Comparison of ENCODE assay signal across 8 mouse cellular contexts in genomic region chr9:37543869-37544440, GRCm38 (mm10). TPM values are rescaled to one million over a fixed set of nuclear protein-coding genes. Genes with fewer than 3 reads are reported as not detected.
DNase-seq lines count a peak whose midpoint lies in the region; ATAC-seq and TF ChIP-seq lines count a peak whose summit lies in the region.

No protein-coding gene starts in this region.

- H3K36me3 ChIP-seq in forebrain, embryonic 16.5 days (ENCODE audit: control insufficient read depth, insufficient read depth) = no peaks in the 10 kb centered on the region
- no peaks in the 10 kb centered on the region for H3K36me3 ChIP-seq in limb, embryonic 10.5 days

- no peak overlapping the region for H3K27ac ChIP-seq in forebrain, embryonic 16.5 days (ENCODE audit: low read length)
- H3K27ac ChIP-seq in limb, embryonic 10.5 days = no peak overlapping the region
- no peak overlapping the region for H3K27ac ChIP-seq in olfactory bulb, adult 2 months (ENCODE audit: insufficient read depth, low read depth, low read length)

- H3K4me3 ChIP-seq in lung, adult 2 months (replicated peaks; ENCODE audit: extremely low read depth, low read depth, low read length) = peak overlapping the region; percentile 40
- H3K4me3 ChIP-seq in forebrain, embryonic 16.5 days (replicated peaks; ENCODE audit: low read length) = peak overlapping the region; percentile 30
- H3K4me3 ChIP-seq in limb, embryonic 10.5 days = peak overlapping the region; percentile 47
- peak overlapping the region; percentile 27; the same call in 1 of the 2 replicates for H3K4me3 ChIP-seq in olfactory bulb, adult 2 months (ENCODE audit: insufficient read depth, low read depth, low read length)

- no peak overlapping the region for H3K9ac ChIP-seq in forebrain, embryonic 16.5 days (replicated peaks; ENCODE audit: low read depth, low read length)

- no peak for TF ChIP-seq POLR2A in lung, adult 2 months (IDR thresholded peaks at IDR 0.05; ENCODE audit: borderline replicate concordance, extremely low read depth, low read depth, low read length)
- no peak for TF ChIP-seq POLR2A in olfactory bulb, adult 2 months (IDR thresholded peaks at IDR 0.05; ENCODE audit: insufficient read depth, low read depth, low read length)

- peak overlapping the region; percentile 48 for H3K4me2 ChIP-seq in forebrain, embryonic 16.5 days (ENCODE audit: low read length)

- H3K27me3 ChIP-seq in forebrain, embryonic 16.5 days (replicated peaks; ENCODE audit: control insufficient read depth, insufficient read depth, low read length) = peaks cover 16% of the 10 kb centered on the region; the same call in 1 of the 2 replicates
- H3K27me3 ChIP-seq in limb, embryonic 10.5 days (ENCODE audit: low read depth, poor library complexity, severe bottlenecking) = peaks cover 79% of the 10 kb centered on the region

- no peaks in the 10 kb centered on the region for H3K9me3 ChIP-seq in forebrain, embryonic 16.5 days (ENCODE audit: control insufficient read depth, low read length)
- H3K9me3 ChIP-seq in limb, embryonic 10.5 days (replicated peaks) = no peaks in the 10 kb centered on the region

- peaks cover 25% of the 10 kb centered on the region for H3K4me1 ChIP-seq in lung, adult 2 months (ENCODE audit: control insufficient read depth, insufficient read depth, low read length)
- peaks cover 10% of the 10 kb centered on the region for H3K4me1 ChIP-seq in forebrain, embryonic 16.5 days (replicated peaks; ENCODE audit: control insufficient read depth, insufficient read depth, low read length)
- H3K4me1 ChIP-seq in limb, embryonic 10.5 days = peaks cover 35% of the 10 kb centered on the region
- peaks cover 16% of the 10 kb centered on the region for H3K4me1 ChIP-seq in olfactory bulb, adult 2 months (ENCODE audit: control insufficient read depth, insufficient read depth, low read length)

- TF ChIP-seq CTCF in lung, adult 2 months (IDR thresholded peaks at IDR 0.05; ENCODE audit: insufficient read depth, low read length) = no peak
- no peak for TF ChIP-seq CTCF in olfactory bulb, adult 2 months (IDR thresholded peaks at IDR 0.05; ENCODE audit: insufficient read depth, low read depth, low read length)

- DNase-seq in lung, adult 2 months = no peak
- no peak for DNase-seq in lung, postnatal 36 days
- no peak for DNase-seq in limb, embryonic 10.5 days (ENCODE audit: low spot score)
- no peak for DNase-seq in frontal cortex, postnatal 25 days (ENCODE audit: low spot score in 2 of 2)
- DNase-seq in layer of hippocampus, adult 8-10 months (ENCODE audit: low spot score in 2 of 2) = no peak
- DNase-seq in frontal cortex, postnatal 36 days (ENCODE audit: low spot score in 2 of 2) = no peak

- ATAC-seq in forebrain, embryonic 16.5 days = no peak

- WGBS in lung, adult 2 months = 29% methylated on average over 12 of the region's 12 CpGs
- WGBS in forebrain, embryonic 16.5 days = 40% methylated on average over 12 of the region's 12 CpGs
- 24% methylated on average over 12 of the region's 12 CpGs for WGBS in limb, embryonic 10.5 days
- WGBS in olfactory bulb, adult 2 months = 60% methylated on average over 12 of the region's 12 CpGs

RNA-seq across cellular contexts. Expression of gene Vsig2, which starts 4.9 kb away (rescaled TPM):
- 60.7 and 63.3 TPM in 2 replicates for polyA plus RNA-seq in lung, adult 2 months (2012; rRNA removed)
- 0.86 and 0.89 TPM in 2 replicates for polyA plus RNA-seq in forebrain, embryonic 16.5 days (2015; fragmentation: Nextera tagmentation; extraction: Ambion mirVana)
- 0.55 and 0.74 TPM in 2 replicates for polyA plus RNA-seq in limb, embryonic 10.5 days (2016; fragmentation: Nextera tagmentation; extraction: Ambion mirVana)
- not detected in 2 replicates for polyA plus RNA-seq in olfactory bulb, adult 2 months (2012; ENCODE audit: insufficient read depth, insufficient read length, low replicate concordance, missing spikeins)
- total RNA-seq in layer of hippocampus, adult 8-10 months (2022) = 1 to 10 TPM; 3.5 to 5.7 (median 4.2) TPM

RNA-seq across cellular contexts. Expression of gene Nrgn, which starts 8.7 kb away (rescaled TPM):
- 19.8 and 20.2 TPM in 2 replicates for polyA plus RNA-seq in lung, adult 2 months (2012; rRNA removed)
- polyA plus RNA-seq in forebrain, embryonic 16.5 days (2015; fragmentation: Nextera tagmentation; extraction: Ambion mirVana) = 19.0 and 25.9 TPM in 2 replicates
- polyA plus RNA-seq in limb, embryonic 10.5 days (2016; fragmentation: Nextera tagmentation; extraction: Ambion mirVana) = 0.89 and 1.9 TPM in 2 replicates
- polyA plus RNA-seq in olfactory bulb, adult 2 months (2012; ENCODE audit: insufficient read depth, insufficient read length, low replicate concordance, missing spikeins) = 523 TPM in 1 of 2 replicates, not detected in the other
- 1,000 to 10,000 TPM; 1,107 to 1,307 (median 1,240) TPM for total RNA-seq in layer of hippocampus, adult 8-10 months (2022)

RNA-seq across cellular contexts. Expression of gene Siae, which starts 11.5 kb away (rescaled TPM):
- 6.2 and 9.3 TPM in 2 replicates for polyA plus RNA-seq in lung, adult 2 months (2012; rRNA removed)
- polyA plus RNA-seq in forebrain, embryonic 16.5 days (2015; fragmentation: Nextera tagmentation; extraction: Ambion mirVana) = 9.2 and 9.4 TPM in 2 replicates
- polyA plus RNA-seq in limb, embryonic 10.5 days (2016; fragmentation: Nextera tagmentation; extraction: Ambion mirVana) = 3.1 and 3.4 TPM in 2 replicates
- polyA plus RNA-seq in olfactory bulb, adult 2 months (2012; ENCODE audit: insufficient read depth, insufficient read length, low replicate concordance, missing spikeins) = not detected in 2 replicates
- total RNA-seq in layer of hippocampus, adult 8-10 months (2022) = 10 to 100 TPM; 10.0 to 15.7 (median 13.4) TPM

RNA-seq across cellular contexts. Expression of gene Esam, which starts 16.1 kb away (rescaled TPM):
- polyA plus RNA-seq in lung, adult 2 months (2012; rRNA removed) = 229 and 240 TPM in 2 replicates
- polyA plus RNA-seq in forebrain, embryonic 16.5 days (2015; fragmentation: Nextera tagmentation; extraction: Ambion mirVana) = 42.4 and 44.6 TPM in 2 replicates
- 33.7 and 34.3 TPM in 2 replicates for polyA plus RNA-seq in limb, embryonic 10.5 days (2016; fragmentation: Nextera tagmentation; extraction: Ambion mirVana)
- polyA plus RNA-seq in olfactory bulb, adult 2 months (2012; ENCODE audit: insufficient read depth, insufficient read length, low replicate concordance, missing spikeins) = not detected in 2 replicates
- 10 to 100 TPM; 14.7 to 24.6 (median 18.6) TPM for total RNA-seq in layer of hippocampus, adult 8-10 months (2022)

RNA-seq across cellular contexts. Expression of gene Msantd2, which starts 54.8 kb away (rescaled TPM):
- polyA plus RNA-seq in lung, adult 2 months (2012; rRNA removed) = 22.9 and 28.5 TPM in 2 replicates
- 34.0 and 34.8 TPM in 2 replicates for polyA plus RNA-seq in forebrain, embryonic 16.5 days (2015; fragmentation: Nextera tagmentation; extraction: Ambion mirVana)
- 33.1 and 38.0 TPM in 2 replicates for polyA plus RNA-seq in limb, embryonic 10.5 days (2016; fragmentation: Nextera tagmentation; extraction: Ambion mirVana)
- polyA plus RNA-seq in olfactory bulb, adult 2 months (2012; ENCODE audit: insufficient read depth, insufficient read length, low replicate concordance, missing spikeins) = not detected in 2 replicates
- 10 to 100 TPM; 20.2 to 25.7 (median 23.6) TPM for total RNA-seq in layer of hippocampus, adult 8-10 months (2022)

Comparison
In these comparisons a context has a peak if more than half of its experiments do, and no peak if none do; other contexts are left out.
1. RNA of gene Vsig2, which starts 4.9 kb away (polyA plus RNA-seq): 60.7 to 63.3 TPM in lung, adult 2 months; 0.86 to 0.89 TPM in forebrain, embryonic 16.5 days, 0.55 to 0.74 TPM in limb, embryonic 10.5 days and not detected in olfactory bulb, adult 2 months; every median in the first group is over 10 times any median in the second.
2. Peak in every context shown above with its lines, with median percentiles within 50 percentile points of each other: H3K4me3 ChIP-seq.